In the genomic region with DNA sequence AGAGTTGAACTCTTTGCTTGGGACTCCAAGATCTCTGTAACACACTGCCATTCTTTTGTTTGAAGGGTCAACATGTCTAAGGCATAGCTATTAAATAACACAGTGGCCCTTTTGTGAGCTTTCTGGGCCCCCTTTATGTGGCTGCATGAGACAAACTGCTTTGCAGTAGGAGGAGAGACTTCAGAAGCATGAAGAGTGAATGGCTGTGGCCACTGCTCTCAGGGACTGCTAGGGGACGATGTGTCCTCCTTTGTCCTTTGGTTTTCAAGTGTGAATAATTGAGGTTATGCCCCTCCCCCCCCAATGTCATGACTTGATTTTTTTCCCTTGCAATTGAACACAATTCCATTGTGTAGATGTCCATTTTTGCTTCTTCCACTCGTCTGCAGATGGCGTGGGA, we compare ENCODE assay signal across 24 mouse cellular contexts. TPM values are rescaled to one million over a fixed set of nuclear protein-coding genes. Genes with fewer than 3 reads are reported as not detected.
DNase-seq lines count a peak whose midpoint lies in the region; ATAC-seq lines count a peak whose summit lies in the region.
"Had no signal": no experiment of that assay in that cellular context is flagged by ENCODE, and none has a peak within 500 bp of the region (broad histone marks: within the 10 kb centered on the region; RNA-seq: fewer than 3 reads in every experiment).

No protein-coding gene starts in this region.

- H3K4me1 ChIP-seq in forebrain, embryonic 11.5 days (replicated peaks; ENCODE audit: control insufficient read depth, insufficient read depth, low read length) = no peaks in the 10 kb centered on the region
- 0 out of 2 replicates have a peak, but pooled peaks cover 2% of the 10 kb centered on the region for H3K4me1 ChIP-seq in forebrain, embryonic 13.5 days
- 0 out of 2 replicates have a peak, but pooled peaks cover 6% of the 10 kb centered on the region for H3K4me1 ChIP-seq in hindbrain, embryonic 12.5 days
- H3K4me1 ChIP-seq in hindbrain, embryonic 13.5 days (replicated peaks) = no peaks in the 10 kb centered on the region
- H3K4me1 ChIP-seq: embryonic facial prominence, embryonic 15.5 days; heart, embryonic 12.5 days; kidney, embryonic 15.5 days; limb, embryonic 13.5 days; lung, embryonic 15.5 days; midbrain, embryonic 12.5 days had no signal

- no peak overlapping the region for H3K4me2 ChIP-seq in forebrain, embryonic 11.5 days (ENCODE audit: low read depth, low read length, severe bottlenecking)
- no peak overlapping the region for H3K4me2 ChIP-seq in forebrain, embryonic 13.5 days
- H3K4me2 ChIP-seq in hindbrain, embryonic 12.5 days (replicated peaks) = no peak overlapping the region
- no peak overlapping the region for H3K4me2 ChIP-seq in hindbrain, embryonic 13.5 days
- H3K4me2 ChIP-seq: embryonic facial prominence, embryonic 15.5 days; heart, embryonic 12.5 days; kidney, embryonic 15.5 days; limb, embryonic 13.5 days; liver, embryonic 11.5 days; lung, embryonic 15.5 days; midbrain, embryonic 12.5 days had no signal

- 36% methylated on average over 3 of the region's 3 CpGs for WGBS in forebrain, embryonic 11.5 days
- WGBS in forebrain, embryonic 13.5 days = 20% methylated on average over 3 of the region's 3 CpGs
- 36% methylated on average over 3 of the region's 3 CpGs for WGBS in hindbrain, embryonic 12.5 days
- WGBS in hindbrain, embryonic 13.5 days = 18% methylated on average over 3 of the region's 3 CpGs

- no peak overlapping the region for H3K4me3 ChIP-seq in forebrain, embryonic 11.5 days (ENCODE audit: low read depth, low read length)
- no peak overlapping the region for H3K4me3 ChIP-seq in forebrain, embryonic 13.5 days
- H3K4me3 ChIP-seq in hindbrain, embryonic 12.5 days = no peak overlapping the region
- no peak overlapping the region for H3K4me3 ChIP-seq in hindbrain, embryonic 13.5 days
- H3K4me3 ChIP-seq: embryonic facial prominence, embryonic 15.5 days; heart, embryonic 12.5 days; kidney, embryonic 15.5 days; limb, embryonic 13.5 days; lung, embryonic 15.5 days; midbrain, embryonic 12.5 days had no signal

- no peak for DNase-seq in forebrain, embryonic 11.5 days (ENCODE audit: low spot score)
- peak; percentile 85 for DNase-seq in Muller cell, postnatal 12 days (ENCODE audit: inconsistent ontology term)
- DNase-seq in embryo, embryonic 11 days = peak; percentile 24
- DNase-seq in frontal cortex, postnatal 14 days (ENCODE audit: low spot score in 2 of 2) = no peak
- no peak for DNase-seq in kidney, postnatal 36 days
- DNase-seq: adrenal gland, adult 2 months; cerebellum, adult 2 months; cerebellum, postnatal 14 days; gastrocnemius, postnatal 36 days; heart, adult 18-20 months; kidney, adult 18-20 months; kidney, postnatal 25 days had no signal

- H3K36me3 ChIP-seq in forebrain, embryonic 11.5 days (ENCODE audit: control insufficient read depth, insufficient read depth, low read length) = no peaks in the 10 kb centered on the region
- no peaks in the 10 kb centered on the region for H3K36me3 ChIP-seq in forebrain, embryonic 13.5 days (ENCODE audit: poor library complexity, severe bottlenecking)
- H3K36me3 ChIP-seq in hindbrain, embryonic 12.5 days = no peaks in the 10 kb centered on the region
- H3K36me3 ChIP-seq in hindbrain, embryonic 13.5 days = no peaks in the 10 kb centered on the region
- H3K36me3 ChIP-seq: embryonic facial prominence, embryonic 15.5 days; heart, embryonic 12.5 days; kidney, embryonic 15.5 days; limb, embryonic 13.5 days; lung, embryonic 15.5 days; midbrain, embryonic 12.5 days had no signal

- 0 out of 2 replicates have a peak, but pooled peaks have one; percentile 23 for ATAC-seq in forebrain, embryonic 11.5 days (replicated peaks; ENCODE audit: low FRiP score)
- no peak for ATAC-seq in forebrain, embryonic 13.5 days
- peak; percentile 27; the same call in 1 of the 2 replicates for ATAC-seq in hindbrain, embryonic 12.5 days (ENCODE audit: low FRiP score)
- no peak for ATAC-seq in hindbrain, embryonic 13.5 days (ENCODE audit: low FRiP score)
- ATAC-seq: activated CD4-positive, CD25-positive, alpha-beta regulatory T cell, adult 4 months; CD4-positive, CD25-positive, alpha-beta regulatory T cell, adult 4 months had no signal

- no peak overlapping the region for H3K9ac ChIP-seq in forebrain, embryonic 11.5 days (ENCODE audit: low read length)
- no peak overlapping the region for H3K9ac ChIP-seq in forebrain, embryonic 13.5 days
- no peak overlapping the region for H3K9ac ChIP-seq in hindbrain, embryonic 12.5 days
- H3K9ac ChIP-seq in hindbrain, embryonic 13.5 days = no peak overlapping the region
- H3K9ac ChIP-seq: embryonic facial prominence, embryonic 15.5 days; heart, embryonic 12.5 days; kidney, embryonic 15.5 days; limb, embryonic 13.5 days; lung, embryonic 15.5 days; midbrain, embryonic 12.5 days had no signal

- no peaks in the 10 kb centered on the region for H3K9me3 ChIP-seq in forebrain, embryonic 11.5 days (ENCODE audit: control insufficient read depth, low read length)
- H3K9me3 ChIP-seq in forebrain, embryonic 13.5 days (replicated peaks) = no peaks in the 10 kb centered on the region
- H3K9me3 ChIP-seq in hindbrain, embryonic 12.5 days (replicated peaks) = no peaks in the 10 kb centered on the region
- H3K9me3 ChIP-seq in hindbrain, embryonic 13.5 days = 0 out of 2 replicates have a peak, but pooled peaks cover 4% of the 10 kb centered on the region
- H3K9me3 ChIP-seq: embryonic facial prominence, embryonic 15.5 days; heart, embryonic 12.5 days; kidney, embryonic 15.5 days; limb, embryonic 13.5 days; lung, embryonic 15.5 days had no signal

- no peak overlapping the region for H3K27ac ChIP-seq in forebrain, embryonic 11.5 days (ENCODE audit: low read depth, low read length)
- no peak overlapping the region for H3K27ac ChIP-seq in forebrain, embryonic 13.5 days
- no peak overlapping the region for H3K27ac ChIP-seq in hindbrain, embryonic 12.5 days
- H3K27ac ChIP-seq in hindbrain, embryonic 13.5 days = no peak overlapping the region
- H3K27ac ChIP-seq: embryonic facial prominence, embryonic 15.5 days; kidney, embryonic 15.5 days; limb, embryonic 13.5 days; lung, embryonic 15.5 days; midbrain, embryonic 12.5 days had no signal

- no peaks in the 10 kb centered on the region for H3K27me3 ChIP-seq in forebrain, embryonic 11.5 days (ENCODE audit: control insufficient read depth, insufficient read depth, low read length)
- H3K27me3 ChIP-seq in forebrain, embryonic 13.5 days = no peaks in the 10 kb centered on the region
- no peaks in the 10 kb centered on the region for H3K27me3 ChIP-seq in hindbrain, embryonic 12.5 days
- no peaks in the 10 kb centered on the region for H3K27me3 ChIP-seq in hindbrain, embryonic 13.5 days
- H3K27me3 ChIP-seq: embryonic facial prominence, embryonic 15.5 days; heart, embryonic 12.5 days; kidney, embryonic 15.5 days; limb, embryonic 13.5 days; lung, embryonic 15.5 days; midbrain, embryonic 12.5 days had no signal

RNA-seq across cellular contexts. Expression of gene Bach1, which starts 44.9 kb away (rescaled TPM):
- polyA plus RNA-seq in forebrain, embryonic 11.5 days (2014; fragmentation: Nextera tagmentation; extraction: Ambion mirVana) = 18.5 and 18.9 TPM in 2 replicates
- 20.7 and 22.5 TPM in 2 replicates for polyA plus RNA-seq in forebrain, embryonic 13.5 days (2015; fragmentation: Nextera tagmentation; extraction: Ambion mirVana)
- polyA plus RNA-seq in hindbrain, embryonic 12.5 days (2016; fragmentation: Nextera tagmentation; extraction: Ambion mirVana) = 26.2 and 26.3 TPM in 2 replicates
- 26.1 and 26.6 TPM in 2 replicates for polyA plus RNA-seq in hindbrain, embryonic 13.5 days (2015; fragmentation: Nextera tagmentation; extraction: Ambion mirVana)

Comparison
In these comparisons a context has a peak if more than half of its experiments do, and no peak if none do; other contexts are left out.
1. ATAC-seq: peak in forebrain, embryonic 11.5 days (single experiment) and hindbrain, embryonic 12.5 days (single experiment); none in forebrain, embryonic 13.5 days (single experiment) and hindbrain, embryonic 13.5 days (single experiment).
2. DNase-seq: peak in Muller cell, postnatal 12 days (single experiment) and embryo, embryonic 11 days (single experiment); none in forebrain, embryonic 11.5 days (single experiment), frontal cortex, postnatal 14 days (0 of 2) and kidney, postnatal 36 days (0 of 2).